Mouse (Mus musculus): ENCODE results near the gene Atg4a. TPM values are rescaled to one million over a fixed set of nuclear protein-coding genes. Genes with fewer than 3 reads are reported as not detected.

Atg4a gene
- polyA plus RNA-seq, 1 experiment from 2014 or later: 17.5 TPM

GRCm38 (mm10) chrX:140953618-140954017 lies 3.1 kb upstream of the Atg4a start:
- TF ChIP-seq EP300 (optimal IDR thresholded peaks at IDR 0.05) (no peak), CTCF (IDR thresholded peaks at IDR 0.05; ENCODE audit: low read depth) (no peak)
- Histone ChIP-seq H3K4me3 (ENCODE audit: low read depth, low read length) (no peak overlapping the region), H3K36me3 (ENCODE audit: control insufficient read depth, insufficient read depth, low read length) (no peaks in the 10 kb centered on the region), H3K9ac (ENCODE audit: low read length) (no peak overlapping the region), H3K4me1 (replicated peaks; ENCODE audit: control insufficient read depth, insufficient read depth) (no peaks in the 10 kb centered on the region), H3K27me3 (ENCODE audit: control insufficient read depth, insufficient read depth, low read length) (no peaks in the 10 kb centered on the region), H3K9me3 (ENCODE audit: control insufficient read depth, low read length) (no peaks in the 10 kb centered on the region), H3K4me2 (replicated peaks; ENCODE audit: low read depth) (no peak overlapping the region), H3K27ac (replicated peaks) (no peak overlapping the region)
- 85% methylated on average over 4 of the region's 4 CpGs for WGBS
- ATAC-seq (ENCODE audit: low FRiP score, low TSS enrichment) (no peak), DNase-seq (ENCODE audit: low spot score) (no peak)

DNA sequence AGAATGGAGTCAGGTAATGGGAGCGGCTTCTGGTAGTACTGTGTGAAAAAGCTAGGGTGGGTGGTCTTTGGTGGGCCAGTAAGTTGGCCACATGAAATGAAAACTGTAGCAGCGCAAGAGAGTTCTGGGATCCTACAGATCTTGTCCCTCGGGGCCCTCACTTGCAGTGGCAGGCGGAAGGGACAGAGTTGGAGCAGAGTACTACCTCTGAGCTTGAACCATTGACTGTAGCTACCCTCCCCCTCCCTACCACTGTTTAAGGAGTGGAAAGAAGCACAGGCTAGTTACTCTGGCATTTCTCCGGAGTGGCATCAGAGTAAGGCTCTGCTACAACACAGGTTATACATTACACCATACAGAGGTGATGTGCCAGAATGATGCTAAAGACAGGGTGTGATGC lies 252 bp downstream of the Atg4a start:
- Histone ChIP-seq H3K4me2 (replicated peaks; ENCODE audit: low read depth) (peak overlapping the region; percentile 54), H3K9ac (ENCODE audit: low read length) (peak overlapping the region; percentile 45), H3K9me3 (ENCODE audit: control insufficient read depth, low read length) (no peaks in the 10 kb centered on the region), H3K4me3 (ENCODE audit: low read depth, low read length) (peak overlapping the region; percentile 49), H3K4me1 (replicated peaks; ENCODE audit: control insufficient read depth, insufficient read depth) (no peaks in the 10 kb centered on the region), H3K27me3 (ENCODE audit: control insufficient read depth, insufficient read depth, low read length) (no peaks in the 10 kb centered on the region), H3K36me3 (ENCODE audit: control insufficient read depth, insufficient read depth, low read length) (no peaks in the 10 kb centered on the region), H3K27ac (replicated peaks) (no peak overlapping the region)
- WGBS: 9% methylated on average over 5 of the region's 5 CpGs
- TF ChIP-seq CTCF (IDR thresholded peaks at IDR 0.05; ENCODE audit: low read depth): no peak
- TF ChIP-seq EP300 (optimal IDR thresholded peaks at IDR 0.05): no peak
- peak; percentile 76 for ATAC-seq (ENCODE audit: low FRiP score, low TSS enrichment)
- DNase-seq (ENCODE audit: low spot score): no peak

DNA sequence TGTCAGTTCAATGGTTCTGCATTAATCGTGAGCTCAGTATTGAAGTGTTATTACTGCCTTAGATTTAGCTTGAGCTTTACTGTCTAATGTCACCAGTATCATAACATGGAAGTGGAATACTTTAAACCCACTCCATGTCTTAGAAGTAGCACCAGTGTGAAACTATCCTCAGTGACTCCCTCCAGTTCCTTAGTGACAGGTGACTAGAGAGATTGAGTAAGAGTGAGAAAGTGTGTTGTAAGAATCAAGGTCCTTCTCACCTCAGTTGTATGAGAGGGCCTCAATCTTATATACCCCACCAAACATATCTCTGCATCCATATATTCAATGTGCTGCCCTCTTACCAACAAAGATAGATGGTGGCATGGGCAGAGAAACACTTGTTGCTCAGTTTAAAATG lies 22.2 kb downstream of the Atg4a start:
- Histone ChIP-seq H3K27me3 (ENCODE audit: control insufficient read depth, insufficient read depth, low read length) (no peaks in the 10 kb centered on the region), H3K4me3 (ENCODE audit: low read depth, low read length) (no peak overlapping the region), H3K9me3 (ENCODE audit: control insufficient read depth, low read length) (no peaks in the 10 kb centered on the region), H3K4me2 (replicated peaks; ENCODE audit: low read depth) (no peak overlapping the region), H3K4me1 (replicated peaks; ENCODE audit: control insufficient read depth, insufficient read depth) (no peaks in the 10 kb centered on the region), H3K27ac (replicated peaks) (no peak overlapping the region), H3K36me3 (ENCODE audit: control insufficient read depth, insufficient read depth, low read length) (no peaks in the 10 kb centered on the region), H3K9ac (ENCODE audit: low read length) (no peak overlapping the region)
- TF ChIP-seq CTCF (IDR thresholded peaks at IDR 0.05; ENCODE audit: low read depth): no peak
- DNase-seq (ENCODE audit: low spot score): no peak
- WGBS: 88% methylated on average over 1 of the region's 1 CpGs
- no peak for ATAC-seq (ENCODE audit: low FRiP score, low TSS enrichment)

- no peak for ATAC-seq (ENCODE audit: low FRiP score, low TSS enrichment)
- WGBS: 72% methylated on average over 2 of the region's 2 CpGs
- DNase-seq (ENCODE audit: low spot score): no peak
- Histone ChIP-seq H3K4me2 (replicated peaks; ENCODE audit: low read depth) (no peak overlapping the region), H3K4me1 (replicated peaks; ENCODE audit: control insufficient read depth, insufficient read depth) (no peaks in the 10 kb centered on the region), H3K9me3 (ENCODE audit: control insufficient read depth, low read length) (no peaks in the 10 kb centered on the region), H3K27ac (replicated peaks) (no peak overlapping the region), H3K9ac (ENCODE audit: low read length) (no peak overlapping the region), H3K4me3 (ENCODE audit: low read depth, low read length) (no peak overlapping the region), H3K27me3 (ENCODE audit: control insufficient read depth, insufficient read depth, low read length) (no peaks in the 10 kb centered on the region), H3K36me3 (ENCODE audit: control insufficient read depth, insufficient read depth, low read length) (no peaks in the 10 kb centered on the region)
- TF ChIP-seq CTCF (IDR thresholded peaks at IDR 0.05; ENCODE audit: low read depth) (no peak), EP300 (optimal IDR thresholded peaks at IDR 0.05) (no peak)
Measured at GRCm38 (mm10) chrX:140979546-140979945, 22.8 kb downstream of the Atg4a start.

- no peak overlapping the region for H3K4me2 ChIP-seq (replicated peaks; ENCODE audit: low read depth)
- H3K9me3 ChIP-seq (ENCODE audit: control insufficient read depth, low read length): no peaks in the 10 kb centered on the region
- H3K9ac ChIP-seq (ENCODE audit: low read length): no peak overlapping the region
- ATAC-seq (ENCODE audit: low FRiP score, low TSS enrichment): no peak
- H3K4me1 ChIP-seq (replicated peaks; ENCODE audit: control insufficient read depth, insufficient read depth): no peaks in the 10 kb centered on the region
- 62% methylated on average over 4 of the region's 4 CpGs for WGBS
- no peak overlapping the region for H3K4me3 ChIP-seq (ENCODE audit: low read depth, low read length)
- no peak for DNase-seq (ENCODE audit: low spot score)
- no peaks in the 10 kb centered on the region for H3K27me3 ChIP-seq (ENCODE audit: control insufficient read depth, insufficient read depth, low read length)
- no peaks in the 10 kb centered on the region for H3K36me3 ChIP-seq (ENCODE audit: control insufficient read depth, insufficient read depth, low read length)
- TF ChIP-seq EP300 (optimal IDR thresholded peaks at IDR 0.05): no peak
- TF ChIP-seq CTCF (IDR thresholded peaks at IDR 0.05; ENCODE audit: low read depth): no peak
- H3K27ac ChIP-seq (replicated peaks): no peak overlapping the region
Measured at GRCm38 (mm10) chrX:140980163-140980562, 23.5 kb downstream of the Atg4a start.

- DNase-seq (ENCODE audit: low spot score): no peak
- no peak overlapping the region for H3K4me3 ChIP-seq (ENCODE audit: low read depth, low read length)
- H3K27ac ChIP-seq (replicated peaks): no peak overlapping the region
- H3K9ac ChIP-seq (ENCODE audit: low read length): no peak overlapping the region
- no peaks in the 10 kb centered on the region for H3K9me3 ChIP-seq (ENCODE audit: control insufficient read depth, low read length)
- WGBS: 36% methylated on average over 6 of the region's 6 CpGs
- TF ChIP-seq EP300 (optimal IDR thresholded peaks at IDR 0.05) (no peak), CTCF (IDR thresholded peaks at IDR 0.05; ENCODE audit: low read depth) (no peak)
- H3K4me2 ChIP-seq (replicated peaks; ENCODE audit: low read depth): no peak overlapping the region
- ATAC-seq (ENCODE audit: low FRiP score, low TSS enrichment): no peak
- no peaks in the 10 kb centered on the region for H3K36me3 ChIP-seq (ENCODE audit: control insufficient read depth, insufficient read depth, low read length)
- no peaks in the 10 kb centered on the region for H3K4me1 ChIP-seq (replicated peaks; ENCODE audit: control insufficient read depth, insufficient read depth)
- H3K27me3 ChIP-seq (ENCODE audit: control insufficient read depth, insufficient read depth, low read length): no peaks in the 10 kb centered on the region
Measured at GRCm38 (mm10) chrX:140983206-140983960, 26.7 kb downstream of the Atg4a start.

Measured in stomach, postnatal 0 days (tissue).